Mouse (Mus musculus) hindbrain, embryonic 15.5 days (tissue): ENCODE results near the gene She. TPM values are rescaled to one million over a fixed set of nuclear protein-coding genes. Genes with fewer than 3 reads are reported as not detected.
"Not testable (repeated sequence)": the region's sequence is repeated elsewhere in the genome, so short reads cannot be mapped to it uniquely, and the experiment has no call there.

Source experiments
- ATAC-seq: fragments of 200-750 bp; cut with Nextera tagmentation; 2 replicates; pipeline ENCODE4 v1.8.0; 2017; ENCODE audit warnings: low read depth, moderate number of reproducible peaks, moderate TSS enrichment; ENCODE audit not compliant: low FRiP score
- H3K27ac ChIP-seq: fragments of 300-500 bp; sonication (generic); replicated peaks from 2 replicates; pipeline ENCODE4 v1.5.1; 2015; ENCODE audit warnings: mild to moderate bottlenecking, inconsistent platforms
- H3K27me3 ChIP-seq: fragments of 300-500 bp; sonication (generic); 2 replicates; pipeline ENCODE4 v1.6.1; 2015; ENCODE audit warnings: control low read depth, inconsistent platforms
- H3K36me3 ChIP-seq: fragments of 300-500 bp; sonication (generic); 2 replicates; pipeline ENCODE4 v1.6.1; 2015; ENCODE audit warnings: control low read depth, inconsistent platforms
- H3K4me1 ChIP-seq: fragments of 300-500 bp; sonication (generic); replicated peaks from 2 replicates; pipeline ENCODE4 v1.6.1; 2015; ENCODE audit warnings: control low read depth, inconsistent platforms
- H3K4me2 ChIP-seq: fragments of 300-500 bp; sonication (generic); 2 replicates; pipeline ENCODE4 v1.6.1; 2015; ENCODE audit warnings: moderate library complexity, mild to moderate bottlenecking, inconsistent platforms
- H3K4me3 ChIP-seq: fragments of 300-500 bp; sonication (generic); 2 replicates; pipeline ENCODE4 v1.5.1; 2015; ENCODE audit warnings: mild to moderate bottlenecking, inconsistent platforms
- H3K9ac ChIP-seq: fragments of 300-500 bp; sonication (generic); 2 replicates; pipeline ENCODE4 v1.6.1; 2015; ENCODE audit warnings: inconsistent platforms
- H3K9me3 ChIP-seq: fragments of 300-500 bp; sonication (generic); 2 replicates; pipeline ENCODE4 v1.6.1; 2016; ENCODE audit warnings: control low read depth, inconsistent platforms
- WGBS: fragments of 180-500 bp; shearing (Covaris S2); methylation state at CpG from one replicate; pipeline ENCODE4 v1.1.7; 2015; 5-methylcytosine and 5-hydroxymethylcytosine counted together
- polyA plus RNA-seq: library from polyadenylated mRNA; unstranded; fragments of >200 nt; fragmentation: Nextera tagmentation; extraction: Ambion mirVana; gene quantifications from 2 replicates; pipeline ENCODE4 v1.2.1, GENCODE M21; 2015

She gene
- polyA plus RNA-seq: 1.6 and 1.8 TPM in 2 replicates

GRCm38 (mm10) chr3:89830815-89831591 is at the start of gene She:
Gene She, plus strand, starts transcription at chr3:89831370.
- H3K9me3 ChIP-seq: no peaks in the 10 kb centered on the region
- peak within 1 kb of the TSS; percentile 57 for H3K4me2 ChIP-seq
- peak within 1 kb of the TSS; percentile 36 for H3K4me3 ChIP-seq
- no peaks in the 10 kb centered on the region for H3K36me3 ChIP-seq
- H3K9ac ChIP-seq: no peak within 1 kb of the TSS
- 4% methylated on average over 71 of the region's 96 CpGs for WGBS
- peaks cover 12% of the 10 kb centered on the region for H3K4me1 ChIP-seq
- no peak for ATAC-seq
- no peak within 1 kb of the TSS for H3K27ac ChIP-seq
- peaks cover 49% of the 10 kb centered on the region for H3K27me3 ChIP-seq

GRCm38 (mm10) chr3:89781640-89782039 is 49.5 kb upstream of the She start:
- Histone ChIP-seq H3K4me2 (no peak overlapping the region), H3K9me3 (no peaks in the 10 kb centered on the region), H3K27me3 (no peaks in the 10 kb centered on the region), H3K27ac (no peak overlapping the region), H3K36me3 (peaks cover 64% of the 10 kb centered on the region), H3K4me3 (no peak overlapping the region), H3K4me1 (peaks cover 4% of the 10 kb centered on the region; the same call in 1 of the 2 replicates), H3K9ac (no peak overlapping the region)
- 80% methylated on average over 5 of the region's 5 CpGs for WGBS
- no peak for ATAC-seq

GRCm38 (mm10) chr3:89784991-89785753 is 46.0 kb upstream of the She start:
- 19% methylated on average over 11 of the region's 11 CpGs for WGBS
- peak; percentile 57 for ATAC-seq
- no peak overlapping the region for H3K27ac ChIP-seq

GRCm38 (mm10) chr3:89786275-89786674 is 44.9 kb upstream of the She start:
- H3K27me3 ChIP-seq: no peaks in the 10 kb centered on the region
- H3K4me2 ChIP-seq: no peak overlapping the region
- H3K9me3 ChIP-seq: no peaks in the 10 kb centered on the region
- ATAC-seq: no peak
- no peak overlapping the region for H3K9ac ChIP-seq
- peaks cover 19% of the 10 kb centered on the region for H3K36me3 ChIP-seq
- no peak overlapping the region for H3K27ac ChIP-seq
- H3K4me1 ChIP-seq: peaks cover 4% of the 10 kb centered on the region; the same call in 1 of the 2 replicates
- H3K4me3 ChIP-seq: no peak overlapping the region
- whole genome bisulfite sequencing: 76% methylated on average over 6 of the region's 6 CpGs

More at GRCm38 (mm10) chr3:89784991-89785753, 46.0 kb upstream of the She start:
- H3K36me3 ChIP-seq: peaks cover 30% of the 10 kb centered on the region
- H3K9me3 ChIP-seq: no peaks in the 10 kb centered on the region
- no peaks in the 10 kb centered on the region for H3K27me3 ChIP-seq
- H3K9ac ChIP-seq: 0 out of 2 replicates have a peak overlapping the region, but pooled peaks have one; percentile 1
- no peak overlapping the region for H3K4me3 ChIP-seq
- peaks cover 4% of the 10 kb centered on the region; the same call in 1 of the 2 replicates for H3K4me1 ChIP-seq
- H3K4me2 ChIP-seq: peak overlapping the region; percentile 13; the same call in 1 of the 2 replicates

GRCm38 (mm10) chr3:89788680-89789352 is 42.4 kb upstream of the She start:
- Histone ChIP-seq H3K4me1 (peaks cover 4% of the 10 kb centered on the region; the same call in 1 of the 2 replicates), H3K9ac (no peak overlapping the region), H3K36me3 (no peaks in the 10 kb centered on the region), H3K4me2 (no peak overlapping the region), H3K4me3 (no peak overlapping the region), H3K27ac (no peak overlapping the region), H3K27me3 (no peaks in the 10 kb centered on the region), H3K9me3 (no peaks in the 10 kb centered on the region)
- 66% methylated on average over 16 of the region's 16 CpGs for WGBS
- peak; percentile 51; the same call in 1 of the 2 replicates for ATAC-seq

- no peaks in the 10 kb centered on the region for H3K9me3 ChIP-seq
- H3K4me3 ChIP-seq: no peak overlapping the region
- no peak for ATAC-seq
- H3K4me2 ChIP-seq: no peak overlapping the region
- 53% methylated on average over 2 of the region's 2 CpGs for WGBS
- no peaks in the 10 kb centered on the region for H3K27me3 ChIP-seq
- no peaks in the 10 kb centered on the region for H3K4me1 ChIP-seq
- no peak overlapping the region for H3K27ac ChIP-seq
- no peak overlapping the region for H3K9ac ChIP-seq
- H3K36me3 ChIP-seq: no peaks in the 10 kb centered on the region
Observed at GRCm38 (mm10) chr3:89794616-89795015, 36.6 kb upstream of the She start.

- H3K4me3 ChIP-seq: no peak overlapping the region
- ATAC-seq: no peak
- no peaks in the 10 kb centered on the region for H3K9me3 ChIP-seq
- H3K27ac ChIP-seq: no peak overlapping the region
- H3K36me3 ChIP-seq: no peaks in the 10 kb centered on the region
- H3K27me3 ChIP-seq: no peaks in the 10 kb centered on the region
- 84% methylated on average over 5 of the region's 5 CpGs for WGBS
- H3K4me2 ChIP-seq: no peak overlapping the region
- no peaks in the 10 kb centered on the region for H3K4me1 ChIP-seq
- H3K9ac ChIP-seq: no peak overlapping the region
Observed at GRCm38 (mm10) chr3:89795746-89796145, 35.4 kb upstream of the She start.

GRCm38 (mm10) chr3:89796358-89796757 is 34.8 kb upstream of the She start:
- H3K9me3 ChIP-seq: no peaks in the 10 kb centered on the region
- ATAC-seq: no peak
- H3K4me2 ChIP-seq: no peak overlapping the region
- H3K4me3 ChIP-seq: no peak overlapping the region
- H3K27ac ChIP-seq: no peak overlapping the region
- 66% methylated on average over 4 of the region's 4 CpGs for WGBS
- H3K36me3 ChIP-seq: no peaks in the 10 kb centered on the region
- H3K4me1 ChIP-seq: no peaks in the 10 kb centered on the region
- no peaks in the 10 kb centered on the region for H3K27me3 ChIP-seq
- no peak overlapping the region for H3K9ac ChIP-seq

GRCm38 (mm10) chr3:89798518-89798917 is 32.7 kb upstream of the She start:
- H3K27ac ChIP-seq: no peak overlapping the region
- no peak overlapping the region for H3K9ac ChIP-seq
- H3K4me1 ChIP-seq: no peaks in the 10 kb centered on the region
- no peak for ATAC-seq
- H3K4me3 ChIP-seq: no peak overlapping the region
- H3K9me3 ChIP-seq: no peaks in the 10 kb centered on the region
- 93% methylated on average over 3 of the region's 3 CpGs for WGBS
- no peaks in the 10 kb centered on the region for H3K27me3 ChIP-seq
- no peak overlapping the region for H3K4me2 ChIP-seq
- no peaks in the 10 kb centered on the region for H3K36me3 ChIP-seq

- WGBS: 8% methylated on average over 13 of the region's 13 CpGs
- H3K36me3 ChIP-seq: no peaks in the 10 kb centered on the region
- H3K27me3 ChIP-seq: no peaks in the 10 kb centered on the region
- ATAC-seq: no peak
- no peak overlapping the region for H3K9ac ChIP-seq
- no peaks in the 10 kb centered on the region for H3K4me1 ChIP-seq
- H3K4me2 ChIP-seq: peak overlapping the region; percentile 26
- H3K4me3 ChIP-seq: no peak overlapping the region
- H3K9me3 ChIP-seq: no peaks in the 10 kb centered on the region
- no peak overlapping the region for H3K27ac ChIP-seq
Observed at GRCm38 (mm10) chr3:89799476-89799875, 31.7 kb upstream of the She start.

GRCm38 (mm10) chr3:89800078-89800477 is 31.1 kb upstream of the She start:
- not testable (repeated sequence) for H3K4me2 ChIP-seq, H3K9me3 ChIP-seq, ATAC-seq, H3K9ac ChIP-seq, H3K27me3 ChIP-seq, H3K4me1 ChIP-seq, H3K36me3 ChIP-seq, H3K4me3 ChIP-seq, H3K27ac ChIP-seq
- WGBS: 40% methylated on average over 3 of the region's 3 CpGs
